26 mouse cellular contexts compared by ENCODE assay signal in genomic region chr6:57272517-57272916, GRCm38 (mm10). TPM values are rescaled to one million over a fixed set of nuclear protein-coding genes. Genes with fewer than 3 reads are reported as not detected.
"Had no signal": no experiment of that assay in that cellular context is flagged by ENCODE, and none has a peak within 500 bp of the region (broad histone marks: within the 10 kb centered on the region; RNA-seq: fewer than 3 reads in every experiment).

No protein-coding gene starts in this region.

- H3K27me3 ChIP-seq: limb, embryonic 13.5 days; liver, embryonic 12.5 days; liver, embryonic 15.5 days; lung, embryonic 15.5 days; neural tube, embryonic 13.5 days had no signal

- H3K9me3 ChIP-seq: limb, embryonic 10.5 days; limb, embryonic 13.5 days; liver, embryonic 12.5 days; liver, embryonic 15.5 days; lung, embryonic 15.5 days; neural tube, embryonic 13.5 days had no signal

- ATAC-seq: liver, embryonic 12.5 days had no signal

- H3K27ac ChIP-seq: kidney, postnatal 0 days; layer of hippocampus, adult 2 months; limb, embryonic 10.5 days; limb, embryonic 13.5 days; liver, embryonic 12.5 days; liver, embryonic 15.5 days; lung, embryonic 15.5 days; neural tube, embryonic 13.5 days had no signal

- H3K4me3 ChIP-seq: layer of hippocampus, adult 2 months; limb, embryonic 10.5 days; limb, embryonic 13.5 days; liver, embryonic 12.5 days; liver, embryonic 15.5 days; lung, embryonic 15.5 days; neural tube, embryonic 13.5 days had no signal

- H3K36me3 ChIP-seq: limb, embryonic 10.5 days; limb, embryonic 13.5 days; liver, embryonic 12.5 days; liver, embryonic 15.5 days; lung, embryonic 15.5 days; neural tube, embryonic 13.5 days had no signal

- H3K9ac ChIP-seq: limb, embryonic 13.5 days; liver, embryonic 12.5 days; liver, embryonic 15.5 days; lung, embryonic 15.5 days; neural tube, embryonic 13.5 days had no signal

- H3K4me1 ChIP-seq: liver, embryonic 12.5 days; liver, embryonic 15.5 days; lung, embryonic 15.5 days; neural tube, embryonic 13.5 days had no signal

- H3K4me2 ChIP-seq: limb, embryonic 13.5 days; liver, embryonic 12.5 days; liver, embryonic 15.5 days; lung, embryonic 15.5 days; midbrain, embryonic 11.5 days; neural tube, embryonic 13.5 days had no signal

- DNase-seq: kidney, postnatal 25 days; layer of hippocampus, adult 9-11 months; liver; lung, adult 18-20 months; lung, postnatal 10 days; lung, postnatal 36 days; midbrain, embryonic 14.5 days; retina, postnatal 1 day; thymus, adult 18-20 months; thymus, postnatal 36 days had no signal

RNA-seq across cellular contexts. Expression of gene Vmn1r15, which starts 14.8 kb away (rescaled TPM):
- polyA plus RNA-seq: kidney, embryonic 14.5 days; kidney, postnatal 0 days; large intestine, adult 2 months; limb, embryonic 10.5 days; limb, embryonic 13.5 days; liver, embryonic 12.5 days; liver, embryonic 15.5 days; lung, embryonic 15.5 days; midbrain, embryonic 11.5 days; midbrain, embryonic 14.5 days; neural tube, embryonic 13.5 days; small intestine, adult 2 months; spleen, adult 2 months; stomach, embryonic 16.5 days; testis, adult 2 months; urinary bladder, adult 2 months had no signal

RNA-seq across cellular contexts. Expression of gene Vmn1r14, which starts 41.0 kb away (rescaled TPM):
- polyA plus RNA-seq: kidney, embryonic 14.5 days; kidney, postnatal 0 days; large intestine, adult 2 months; limb, embryonic 10.5 days; limb, embryonic 13.5 days; liver, embryonic 12.5 days; liver, embryonic 15.5 days; lung, embryonic 15.5 days; midbrain, embryonic 11.5 days; midbrain, embryonic 14.5 days; neural tube, embryonic 13.5 days; small intestine, adult 2 months; spleen, adult 2 months; stomach, embryonic 16.5 days; urinary bladder, adult 2 months had no signal

RNA-seq across cellular contexts. Expression of gene Vmn1r16, which starts 56.8 kb away (rescaled TPM):
- polyA plus RNA-seq: kidney, embryonic 14.5 days; kidney, postnatal 0 days; large intestine, adult 2 months; limb, embryonic 10.5 days; limb, embryonic 13.5 days; liver, embryonic 12.5 days; liver, embryonic 15.5 days; lung, embryonic 15.5 days; midbrain, embryonic 11.5 days; midbrain, embryonic 14.5 days; neural tube, embryonic 13.5 days; small intestine, adult 2 months; spleen, adult 2 months; stomach, embryonic 16.5 days; testis, adult 2 months; urinary bladder, adult 2 months had no signal
